Mouse (Mus musculus): ENCODE measurements around the gene Gnb3. TPM values are rescaled to one million over a fixed set of nuclear protein-coding genes. Genes with fewer than 3 reads are reported as not detected.
A peak's percentile ranks its signal among the peaks of the same experiment; 100 is the strongest.

Gnb3 gene
- total and polyA plus RNA-seq, 3 experiments: 0.64 to 4.1 (median 2.2) TPM

GRCm38 (mm10) chr6:124839805-124840204, 270 bp downstream of the Gnb3 start:
- Histone ChIP-seq H3K4me1 (ENCODE audit: control insufficient read depth in 1 of 2, insufficient read depth in 2 of 2) (peaks cover 17 to 62% of the 10 kb centered on the region in 2 experiments), H3K4me3 (replicated peaks in 1 of 3; ENCODE audit: low read depth in 2 of 3, low read length in 2 of 3, poor library complexity in 1 of 3) (no peak overlapping the region), H3K9me3 (replicated peaks; ENCODE audit: low read length) (no peaks in the 10 kb centered on the region), H3K79me2 (replicated peaks; ENCODE audit: control insufficient read depth, extremely low read depth, insufficient read depth, poor library complexity, severe bottlenecking) (no peaks in the 10 kb centered on the region), H3K9ac (ENCODE audit: insufficient read depth, low read depth) (no peak overlapping the region), H3K27me3 (replicated peaks) (no peaks in the 10 kb centered on the region), H3K27ac (ENCODE audit: insufficient read depth, low read depth) (no peak overlapping the region), H3K4me2 (ENCODE audit: insufficient read depth, low read depth, poor library complexity, severe bottlenecking) (no peak overlapping the region), H3K36me3 (replicated peaks in 1 of 2; ENCODE audit: control insufficient read depth in 1 of 2, insufficient read depth in 1 of 2, low read length in 1 of 2) (peaks cover 6 to 33% of the 10 kb centered on the region in 2 experiments)
- DNase-seq (ENCODE audit: extremely low read depth): no peak
- in situ Hi-C loops (cut with MboI; ENCODE audit: low pct_ligation_motif_present, low pct_unique_long_range_greater_than_20kb, low sequenced_read_pairs) (loop anchor here (10.0 kb wide), 1 partner anchor 95 kb away; the partner anchor contains the start of gene Mlf2), dilution Hi-C loops (cut with MboI; ENCODE audit: extremely low pct_ligation_motif_present, extremely low pct_unique_long_range_greater_than_20kb, low sequenced_read_pairs) (no loop called here)
- TF ChIP-seq ZKSCAN1 (IDR thresholded peaks at IDR 0.05; ENCODE audit: borderline replicate concordance, low read depth, low read length) (no peak), TBP (conservative IDR thresholded peaks at IDR 0.05; ENCODE audit: low read depth, low read length) (no peak), NELFE (IDR thresholded peaks at IDR 0.05; ENCODE audit: low read depth, low read length) (no peak), USF1 (IDR thresholded peaks at IDR 0.05; ENCODE audit: low read depth, low read length) (no peak), BHLHE40 (IDR thresholded peaks at IDR 0.05; ENCODE audit: low read depth, low read length) (no peak)

GRCm38 (mm10) chr6:124836411-124836810, 3.7 kb downstream of the Gnb3 start:
- no peak overlapping the region for H3K9ac ChIP-seq (ENCODE audit: insufficient read depth, low read depth)
- dilution Hi-C loops (cut with MboI; ENCODE audit: extremely low pct_ligation_motif_present, extremely low pct_unique_long_range_greater_than_20kb, low sequenced_read_pairs) (no loop called here), in situ Hi-C loops (cut with MboI; ENCODE audit: low pct_ligation_motif_present, low pct_unique_long_range_greater_than_20kb, low sequenced_read_pairs) (no loop called here)
- no peak overlapping the region for H3K4me2 ChIP-seq (ENCODE audit: insufficient read depth, low read depth, poor library complexity, severe bottlenecking)
- no peak overlapping the region for H3K4me3 ChIP-seq (replicated peaks in 1 of 3; ENCODE audit: low read depth in 2 of 3, low read length in 2 of 3, poor library complexity in 1 of 3)
- no peak for DNase-seq (ENCODE audit: extremely low read depth)
- TF ChIP-seq BHLHE40 (IDR thresholded peaks at IDR 0.05; ENCODE audit: low read depth, low read length): no peak
- no peak for TF ChIP-seq HCFC1 (IDR thresholded peaks at IDR 0.05; ENCODE audit: low read depth, low read length)
- no peak for TF ChIP-seq ZNF384 (IDR thresholded peaks at IDR 0.05; ENCODE audit: low read depth, low read length)
- no peak for TF ChIP-seq KAT2A (IDR thresholded peaks at IDR 0.05; ENCODE audit: insufficient replicate concordance, low read length)
- TF ChIP-seq ETS1 (conservative IDR thresholded peaks at IDR 0.05; ENCODE audit: low read depth, low read length): no peak
- TF ChIP-seq POLR2A (IDR thresholded peaks at IDR 0.05; ENCODE audit: low read depth, low read length): no peak
- no peaks in the 10 kb centered on the region for H3K27me3 ChIP-seq (replicated peaks)
- no peaks in the 10 kb centered on the region for H3K9me3 ChIP-seq (replicated peaks; ENCODE audit: low read length)
- H3K79me2 ChIP-seq (replicated peaks; ENCODE audit: control insufficient read depth, extremely low read depth, insufficient read depth, poor library complexity, severe bottlenecking): no peaks in the 10 kb centered on the region; the same call in 1 of the 2 replicates
- H3K36me3 ChIP-seq (replicated peaks in 1 of 2; ENCODE audit: control insufficient read depth in 1 of 2, insufficient read depth in 1 of 2, low read length in 1 of 2): peaks cover 33 to 67% of the 10 kb centered on the region in 2 experiments
- H3K27ac ChIP-seq (ENCODE audit: insufficient read depth, low read depth): no peak overlapping the region
- H3K4me1 ChIP-seq (ENCODE audit: control insufficient read depth in 1 of 2, insufficient read depth in 2 of 2): peaks cover 12 to 77% of the 10 kb centered on the region in 2 experiments

- Histone ChIP-seq H3K79me2 (replicated peaks; ENCODE audit: control insufficient read depth, extremely low read depth, insufficient read depth, poor library complexity, severe bottlenecking) (peaks cover 4% of the 10 kb centered on the region), H3K4me1 (ENCODE audit: control insufficient read depth in 1 of 2, insufficient read depth in 2 of 2) (peaks cover 11 to 75% of the 10 kb centered on the region in 2 experiments), H3K27ac (ENCODE audit: insufficient read depth, low read depth) (no peak overlapping the region), H3K4me2 (ENCODE audit: insufficient read depth, low read depth, poor library complexity, severe bottlenecking) (no peak overlapping the region), H3K36me3 (replicated peaks in 1 of 2; ENCODE audit: control insufficient read depth in 1 of 2, insufficient read depth in 1 of 2, low read length in 1 of 2) (peaks cover 33 to 70% of the 10 kb centered on the region in 2 experiments), H3K27me3 (replicated peaks) (no peaks in the 10 kb centered on the region), H3K4me3 (replicated peaks in 1 of 3; ENCODE audit: low read depth in 2 of 3, low read length in 2 of 3, poor library complexity in 1 of 3) (no peak overlapping the region), H3K9me3 (replicated peaks; ENCODE audit: low read length) (no peaks in the 10 kb centered on the region), H3K9ac (ENCODE audit: insufficient read depth, low read depth) (no peak overlapping the region)
- no peak for DNase-seq (ENCODE audit: extremely low read depth)
- dilution Hi-C loops (cut with MboI; ENCODE audit: extremely low pct_ligation_motif_present, extremely low pct_unique_long_range_greater_than_20kb, low sequenced_read_pairs) (no loop called here), in situ Hi-C loops (cut with MboI; ENCODE audit: low pct_ligation_motif_present, low pct_unique_long_range_greater_than_20kb, low sequenced_read_pairs) (no loop called here)
- TF ChIP-seq MEF2A (IDR thresholded peaks at IDR 0.05; ENCODE audit: borderline replicate concordance, low read depth, low read length) (no peak), POLR2A (IDR thresholded peaks at IDR 0.05; ENCODE audit: low read depth, low read length) (0 out of 2 replicates have a peak, but pooled peaks have one; percentile 13), ZMIZ1 (IDR thresholded peaks at IDR 0.05; ENCODE audit: low read depth, low read length) (no peak), IRF4 (IDR thresholded peaks at IDR 0.05; ENCODE audit: low read depth, low read length) (no peak), ZC3H11A (IDR thresholded peaks at IDR 0.05; ENCODE audit: low read depth, low read length) (no peak)
Measured at GRCm38 (mm10) chr6:124835531-124835930, 4.5 kb downstream of the Gnb3 start.

Measured in CH12.LX (cell line).